Mouse (Mus musculus) forelimb bud, embryonic 11.5 days (tissue): ENCODE data around the gene Hba-a2.
A peak's percentile ranks its signal among the peaks of the same experiment; 100 is the strongest.
"Not testable (repeated sequence)": the region's sequence is repeated elsewhere in the genome, so short reads cannot be mapped to it uniquely, and the experiment has no call there.

Experiments
- DNase-seq: peaks from one replicate; pipeline ENCODE4 v3.0.0-alpha.2; 2012; ENCODE audit warnings: low read depth, low spot score

The Hba-a2 gene

DNA sequence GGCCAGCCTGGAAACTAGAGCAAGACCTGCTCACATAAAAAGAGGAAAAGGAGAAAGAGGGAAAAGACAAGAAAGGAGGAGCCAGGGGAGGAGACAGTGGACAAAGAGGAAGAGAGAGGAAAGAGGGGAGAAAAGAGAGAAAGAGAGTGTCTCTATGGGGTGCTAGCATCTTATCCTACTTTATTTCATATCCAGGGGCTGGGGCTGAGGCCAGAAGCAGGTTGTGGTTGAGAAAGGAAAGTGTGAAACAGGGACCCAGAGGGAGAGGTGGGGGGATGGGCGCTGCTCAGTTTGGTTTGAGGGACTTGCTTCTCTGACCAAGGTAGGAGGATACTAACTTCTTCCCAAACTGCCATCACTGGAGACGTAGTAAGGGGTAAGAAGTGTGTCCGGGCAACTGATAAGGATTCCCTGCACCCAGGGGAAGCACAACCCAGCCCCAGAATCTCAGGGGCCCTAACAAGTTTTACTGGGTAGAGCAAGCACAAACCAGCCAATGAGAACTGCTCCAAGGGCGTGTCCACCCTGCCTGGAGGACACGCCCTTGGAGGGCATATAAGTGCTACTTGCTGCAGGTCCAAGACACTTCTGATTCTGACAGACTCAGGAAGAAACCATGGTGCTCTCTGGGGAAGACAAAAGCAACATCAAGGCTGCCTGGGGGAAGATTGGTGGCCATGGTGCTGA, 13.1 kb upstream of the Hba-a2 start, which contains the start of gene Hba-a1:
TSS of gene Hba-a1 (plus strand) at position 421 of the 687 bp plus-strand sequence.
- DNase-seq: not testable (repeated sequence)

DNA sequence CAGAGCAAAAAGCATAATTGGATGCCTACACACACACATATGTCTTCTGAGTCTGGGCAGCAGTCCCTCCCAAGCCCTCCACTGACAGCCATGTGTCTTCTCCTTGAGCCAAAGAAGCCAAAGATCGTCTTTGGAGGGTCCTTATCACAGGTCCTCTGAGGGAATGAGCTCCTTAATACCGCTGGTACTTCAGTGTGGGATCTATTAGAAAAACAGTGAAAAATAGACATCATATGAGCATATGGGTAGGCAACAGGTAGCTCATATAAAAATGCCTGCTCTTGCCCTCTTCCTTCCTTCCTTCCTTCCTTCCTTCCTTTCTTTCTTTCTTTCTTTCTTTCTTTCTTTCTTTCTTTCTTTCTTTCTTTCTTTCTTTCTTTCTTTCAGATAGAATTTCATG, 11.7 kb upstream of the Hba-a2 start:
- not testable (repeated sequence) for DNase-seq

DNA sequence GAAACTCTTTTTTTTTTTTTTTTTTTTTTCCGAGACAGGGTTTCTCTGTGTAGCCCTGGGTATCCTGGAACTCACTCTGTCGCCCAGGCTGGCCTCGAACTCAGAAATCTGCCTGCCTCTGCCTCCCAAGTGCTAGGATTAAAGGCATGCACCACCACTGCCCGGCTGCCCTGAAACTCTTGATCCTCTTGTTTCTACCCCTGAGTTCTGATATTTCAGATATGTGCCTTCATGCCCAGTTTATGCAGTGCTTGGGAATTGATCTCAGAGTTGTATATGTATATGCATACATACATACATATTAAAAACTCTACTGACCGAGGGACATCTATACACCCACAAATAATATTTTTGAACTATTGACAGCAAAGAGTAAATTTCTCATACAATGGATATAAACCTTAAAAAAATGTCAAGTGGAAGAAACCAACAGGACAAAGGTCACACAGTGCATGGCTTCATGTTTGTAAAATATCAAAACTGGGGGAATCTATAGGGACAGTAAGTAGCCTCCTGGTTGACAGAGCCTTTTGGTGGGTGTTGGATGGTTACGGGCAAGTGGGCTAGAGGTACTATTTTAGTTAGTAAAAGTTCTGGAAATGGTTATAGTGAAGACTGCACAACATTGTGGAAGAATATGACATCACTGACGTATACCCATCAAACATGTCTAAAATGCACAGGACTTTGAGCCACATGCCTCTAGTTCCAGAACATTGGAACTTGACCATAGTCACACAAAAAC, 11.1 kb upstream of the Hba-a2 start:
- no peak for DNase-seq

DNA sequence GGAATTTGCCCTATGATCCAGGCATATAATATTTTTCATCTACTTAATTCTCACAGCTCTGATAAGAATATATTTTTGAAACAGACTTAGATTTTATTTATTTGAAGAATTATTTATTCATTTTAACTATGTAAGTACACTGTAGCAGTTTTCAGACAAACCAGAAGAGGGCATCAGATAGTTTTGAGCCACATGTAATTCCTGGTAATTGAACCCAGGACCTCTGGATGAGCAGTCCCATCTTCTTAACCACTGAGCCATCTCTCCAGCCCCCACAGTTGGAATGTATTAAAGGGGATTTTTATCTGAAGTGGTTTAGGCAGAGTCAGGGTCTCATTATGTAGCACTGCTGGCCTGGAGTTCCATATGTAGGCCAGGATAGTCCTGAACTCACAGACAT, 10.4 kb upstream of the Hba-a2 start:
- not testable (repeated sequence) for DNase-seq

DNA sequence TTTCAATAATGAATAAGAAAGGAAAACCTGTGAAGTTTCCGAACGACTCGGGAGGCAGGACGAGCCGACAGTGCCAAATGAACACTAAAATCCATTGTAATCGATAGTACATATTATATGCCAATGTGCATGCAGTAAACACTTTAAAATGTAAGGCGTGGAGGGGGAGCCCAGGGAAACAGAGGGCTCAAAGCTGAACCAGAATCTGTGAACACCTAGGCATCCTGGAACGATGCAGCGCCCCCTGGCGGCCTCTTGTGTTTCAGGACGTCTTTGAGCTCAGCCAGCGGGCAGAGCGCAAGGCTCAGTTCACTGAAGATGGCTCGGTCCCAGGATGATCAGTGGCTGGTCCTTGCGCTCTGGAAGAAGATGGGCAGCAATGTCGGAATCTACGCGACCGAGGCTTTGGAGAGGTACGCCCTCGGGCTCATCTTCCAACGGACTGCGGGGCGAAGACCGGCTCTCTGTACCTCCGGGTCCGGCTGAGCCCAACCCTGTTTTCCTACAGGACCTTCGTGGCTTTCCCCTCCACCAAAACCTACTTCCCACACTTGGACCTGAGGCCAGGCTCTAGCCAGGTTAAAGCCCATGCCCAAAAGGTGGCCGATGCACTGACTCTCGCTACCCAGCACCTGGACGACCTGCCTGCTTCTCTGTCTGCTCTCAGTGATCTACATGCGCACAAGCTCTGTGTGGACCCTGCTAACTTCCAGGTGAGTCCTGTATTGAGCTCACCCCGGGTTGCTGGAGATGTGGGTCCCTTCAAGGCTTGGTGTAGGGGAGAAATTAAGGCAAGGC, 9.4 kb upstream of the Hba-a2 start, which contains the start of gene Hbq1b:
TSS of gene Hbq1b (plus strand) at position 271 of the 798 bp plus-strand sequence.
- peak; percentile 66 for DNase-seq

DNA sequence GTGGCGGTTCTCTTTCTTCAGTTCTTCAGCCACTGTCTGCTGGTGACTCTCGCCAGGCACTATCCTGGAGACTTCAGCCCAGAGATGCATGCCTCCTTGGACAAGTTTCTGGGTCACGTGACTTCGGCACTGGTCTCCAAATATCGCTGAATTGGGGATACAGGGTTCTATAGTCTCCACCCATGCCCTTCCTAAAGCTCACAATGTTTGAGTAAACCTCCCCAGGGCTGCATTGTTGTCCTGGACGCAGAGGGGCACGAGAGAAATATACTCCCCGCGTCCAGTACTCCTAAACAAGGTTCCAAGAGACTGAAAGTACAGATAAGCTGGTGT, 8.8 kb upstream of the Hba-a2 start:
- DNase-seq: no peak

DNA sequence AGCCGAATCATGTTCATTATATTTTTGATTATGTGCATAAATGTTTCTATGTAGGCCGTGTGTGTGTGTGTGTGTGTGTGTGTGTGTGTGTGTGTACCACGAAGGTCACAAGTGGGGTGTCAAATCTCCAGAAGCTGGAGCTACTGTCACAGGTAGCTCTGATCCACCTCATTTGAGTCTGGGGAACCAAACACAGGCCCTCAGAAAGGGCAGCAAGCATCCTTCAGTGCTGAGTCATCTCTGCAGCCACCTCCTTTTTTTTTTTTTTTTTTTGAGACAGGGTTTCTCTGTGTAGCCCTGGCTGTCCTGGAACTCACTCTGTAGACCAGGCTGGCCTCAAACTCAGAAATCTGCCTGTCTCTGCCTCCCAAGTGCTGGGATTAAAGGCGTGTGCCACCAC, 3.5 kb upstream of the Hba-a2 start:
- DNase-seq: not testable (repeated sequence)

DNA sequence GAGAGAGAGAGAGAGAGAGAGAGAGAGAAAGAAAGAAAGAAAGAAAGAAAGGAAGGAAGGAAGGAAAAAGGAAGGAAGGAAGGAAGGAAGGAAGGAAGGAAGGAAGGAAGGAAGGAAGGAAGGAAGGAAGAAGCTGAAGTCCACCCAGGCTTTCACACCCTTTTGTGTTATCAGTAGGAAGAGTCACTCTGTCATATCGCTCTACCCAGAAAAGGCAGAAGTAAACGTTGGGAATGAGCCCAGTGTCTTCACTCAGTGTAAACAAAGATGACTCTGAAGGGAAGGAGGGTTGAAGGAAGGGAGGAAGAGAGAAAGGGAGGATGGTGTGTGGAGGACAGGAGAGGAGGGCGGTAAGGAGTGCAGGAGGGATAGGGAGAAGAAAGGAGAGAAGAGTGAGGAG, 2.8 kb upstream of the Hba-a2 start:
- not testable (repeated sequence) for DNase-seq

DNA sequence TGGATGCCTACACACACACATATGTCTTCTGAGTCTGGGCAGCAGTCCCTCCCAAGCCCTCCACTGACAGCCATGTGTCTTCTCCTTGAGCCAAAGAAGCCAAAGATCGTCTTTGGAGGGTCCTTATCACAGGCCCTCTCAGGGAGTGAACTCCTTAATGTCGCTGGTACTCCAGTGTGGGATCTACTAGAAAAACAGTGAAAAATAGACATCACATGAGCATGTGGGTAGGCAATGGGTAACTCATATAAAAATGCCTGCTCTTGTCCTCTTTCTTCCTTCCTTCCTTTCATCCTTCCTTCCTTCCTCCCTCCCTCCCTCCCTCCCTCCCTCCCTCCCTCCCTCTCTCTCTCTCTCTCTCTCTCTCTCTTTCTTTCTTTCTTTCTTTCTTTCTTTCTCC, 1.1 kb downstream of the Hba-a2 start:
- DNase-seq: not testable (repeated sequence)

DNA sequence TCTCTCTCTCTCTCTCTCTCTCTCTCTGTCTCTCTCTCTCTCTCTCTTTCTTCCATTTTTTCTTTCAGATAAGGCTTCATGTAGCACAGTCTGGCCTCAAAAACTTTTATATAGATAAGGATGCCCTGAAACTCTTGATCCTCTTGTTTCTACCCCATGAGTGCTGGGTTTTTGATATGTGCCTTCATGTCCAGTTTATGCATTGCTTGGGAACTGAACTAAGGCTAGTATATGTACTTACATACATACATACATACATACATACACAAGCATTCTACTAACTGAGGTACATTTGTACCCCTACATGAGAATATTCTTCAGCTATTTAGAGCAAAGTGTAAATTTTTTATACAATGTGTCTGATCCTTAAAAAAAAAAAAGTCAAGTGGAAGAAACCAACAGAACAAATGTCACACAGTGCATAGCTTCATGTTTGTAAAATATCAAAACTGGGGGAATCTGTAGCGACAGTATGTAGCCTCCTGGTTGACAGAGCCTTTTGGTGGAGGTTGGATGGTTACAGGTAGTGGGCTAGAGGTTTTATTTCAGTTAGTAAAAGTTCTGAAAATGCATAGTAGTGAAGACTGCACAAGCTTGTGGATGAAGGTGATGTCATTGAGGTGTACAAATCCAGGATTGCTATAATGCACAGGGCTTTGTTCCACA, 1.7 kb downstream of the Hba-a2 start:
- no peak for DNase-seq

DNA sequence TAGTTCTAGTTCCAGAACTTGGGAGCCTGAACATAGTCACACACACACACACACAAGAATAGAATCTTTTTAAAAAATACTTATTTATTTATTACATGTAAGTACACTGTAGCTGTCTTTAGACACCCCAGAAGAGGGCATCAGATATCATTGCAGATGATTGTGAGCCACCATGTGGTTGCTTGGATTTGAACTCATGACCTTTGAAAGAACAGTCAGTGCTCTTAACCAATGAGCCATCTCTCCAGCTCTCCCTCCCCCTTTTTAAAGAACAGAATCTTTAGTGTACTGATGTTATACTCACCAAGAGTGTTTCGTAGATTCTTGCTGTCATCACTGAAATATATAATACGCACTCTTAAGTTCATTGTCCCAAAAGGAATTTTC, 2.2 kb downstream of the Hba-a2 start:
- DNase-seq: no peak

DNA sequence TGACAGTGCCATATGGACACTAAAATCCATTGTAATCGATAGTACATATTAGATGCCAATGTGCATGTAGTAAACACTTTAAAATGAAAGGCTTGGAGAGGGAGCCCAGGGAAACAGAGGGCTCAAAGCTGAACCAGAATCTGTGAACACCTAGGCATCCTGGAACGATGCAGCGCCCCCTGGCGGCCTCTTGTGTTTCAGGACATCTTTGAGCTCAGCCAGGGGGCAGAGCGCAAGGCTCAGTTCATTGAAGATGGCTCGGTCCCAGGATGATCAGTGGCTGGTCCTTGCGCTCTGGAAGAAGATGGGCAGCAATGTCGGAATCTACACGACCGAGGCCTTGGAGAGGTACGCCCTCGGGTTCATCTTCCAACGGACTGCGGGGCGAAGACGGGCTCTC, 3.6 kb downstream of the Hba-a2 start, which contains the start of gene Hbq1a:
TSS of gene Hbq1a (plus strand) at position 205 of the 400 bp plus-strand sequence.
- DNase-seq: not testable (repeated sequence)

DNA sequence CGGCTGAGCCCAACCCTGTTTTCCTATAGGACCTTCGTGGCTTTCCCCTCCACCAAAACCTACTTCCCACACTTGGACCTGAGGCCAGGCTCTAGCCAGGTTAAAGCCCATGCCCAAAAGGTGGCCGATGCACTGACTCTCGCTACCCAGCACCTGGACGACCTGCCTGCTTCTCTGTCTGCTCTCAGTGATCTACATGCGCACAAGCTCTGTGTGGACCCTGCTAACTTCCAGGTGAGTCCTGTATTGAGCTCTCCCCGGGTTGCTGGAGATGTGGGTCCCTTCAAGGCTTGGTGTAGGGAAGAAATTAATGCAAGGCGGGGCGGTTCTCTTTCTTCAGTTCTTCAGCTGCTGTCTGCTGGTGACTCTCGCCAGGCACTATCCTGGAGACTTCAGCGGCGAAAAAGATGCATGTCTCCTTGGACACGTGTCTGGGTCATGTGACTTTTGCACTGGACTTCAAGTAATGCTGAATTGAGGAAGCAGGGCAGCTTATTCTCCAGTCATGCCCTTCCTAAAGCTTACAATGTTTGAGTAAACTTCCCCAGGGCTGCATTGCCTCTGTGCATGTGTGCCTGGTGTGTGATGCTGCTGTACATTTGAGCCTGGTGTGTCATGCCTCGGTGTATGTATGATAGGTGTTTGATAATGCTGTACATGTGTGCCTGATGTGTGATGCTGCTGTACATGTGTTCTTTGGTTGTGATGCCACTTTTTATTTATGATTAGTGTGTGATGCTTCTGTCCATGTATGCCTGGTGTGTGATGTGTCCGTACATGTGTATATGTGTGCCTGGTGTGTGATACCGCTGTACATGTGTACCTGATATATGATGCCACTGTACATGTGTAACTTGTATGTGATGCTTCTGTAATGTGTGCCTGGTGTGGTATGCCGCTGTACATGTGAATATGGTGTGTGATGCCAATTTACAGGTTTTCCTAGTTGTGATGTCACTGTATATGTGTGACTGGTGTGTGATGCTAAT, 4.3 kb downstream of the Hba-a2 start:
- DNase-seq: no peak

DNA sequence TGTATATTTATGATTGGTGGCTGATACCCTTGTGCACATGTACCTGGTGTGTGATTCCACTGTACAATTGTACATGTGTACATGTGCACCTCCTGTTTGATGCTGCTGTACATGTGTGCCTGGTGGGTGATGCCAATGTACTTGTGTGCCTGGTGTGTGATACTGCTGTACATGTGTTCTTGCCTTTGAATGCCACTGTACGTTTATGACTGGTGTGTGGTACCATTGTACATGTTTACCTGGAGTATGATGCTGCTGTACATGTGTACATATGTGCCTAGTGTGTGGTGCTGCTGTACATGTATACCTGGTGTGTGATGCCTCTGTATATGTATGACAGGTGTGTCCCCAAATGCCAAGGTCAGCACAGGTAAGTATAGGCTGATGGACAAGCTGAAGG, 5.2 kb downstream of the Hba-a2 start:
- no peak for DNase-seq

DNA sequence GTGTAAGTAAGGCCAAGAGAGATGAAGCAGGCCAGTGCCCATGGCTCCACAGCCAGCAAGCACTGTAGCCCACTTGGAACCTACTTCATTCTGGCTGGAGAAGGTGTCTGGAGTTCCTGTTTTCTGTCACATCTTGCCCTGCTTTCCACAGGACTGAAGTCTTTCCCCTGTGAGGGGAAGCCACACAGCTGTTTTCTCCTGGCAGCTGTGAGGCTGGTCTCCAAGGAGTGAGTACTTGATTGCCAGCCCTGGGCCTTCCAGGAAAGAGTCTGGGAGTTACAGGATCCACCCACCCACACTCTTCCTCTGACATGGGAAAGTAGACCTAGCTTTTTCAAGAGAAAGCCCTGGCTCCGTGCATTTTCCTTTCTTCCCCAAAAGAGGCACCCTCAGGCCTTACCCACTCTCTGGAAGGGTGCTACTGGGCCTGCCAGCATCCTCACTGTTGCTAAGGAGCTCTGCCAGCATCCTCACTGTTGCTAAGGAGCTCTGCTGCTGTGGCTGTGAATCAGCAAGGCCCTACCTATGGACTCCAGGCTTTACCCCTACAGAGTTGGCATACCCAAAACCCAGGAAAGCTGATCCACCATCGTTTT, 6.6 kb downstream of the Hba-a2 start:
- no peak for DNase-seq

DNA sequence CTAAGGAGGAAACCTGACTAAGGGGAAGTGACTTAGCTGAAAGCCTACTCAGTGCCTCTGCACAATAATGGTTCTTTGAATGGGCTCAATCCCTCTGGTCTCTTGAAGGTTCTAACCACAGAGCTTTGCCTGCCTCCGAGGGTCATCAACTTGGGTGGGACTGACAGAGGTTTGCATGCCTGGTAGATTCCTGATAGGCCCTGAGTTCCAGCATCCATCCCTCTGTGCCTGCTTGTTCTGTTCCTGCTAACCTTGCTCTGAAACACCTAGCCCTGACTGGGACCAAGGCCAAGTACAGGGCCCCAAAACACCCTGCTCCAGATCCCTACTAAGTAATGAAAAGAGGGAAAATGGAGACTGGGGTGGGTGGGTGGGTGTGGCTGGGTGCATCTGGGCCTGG, 7.2 kb downstream of the Hba-a2 start:
- no peak for DNase-seq

DNA sequence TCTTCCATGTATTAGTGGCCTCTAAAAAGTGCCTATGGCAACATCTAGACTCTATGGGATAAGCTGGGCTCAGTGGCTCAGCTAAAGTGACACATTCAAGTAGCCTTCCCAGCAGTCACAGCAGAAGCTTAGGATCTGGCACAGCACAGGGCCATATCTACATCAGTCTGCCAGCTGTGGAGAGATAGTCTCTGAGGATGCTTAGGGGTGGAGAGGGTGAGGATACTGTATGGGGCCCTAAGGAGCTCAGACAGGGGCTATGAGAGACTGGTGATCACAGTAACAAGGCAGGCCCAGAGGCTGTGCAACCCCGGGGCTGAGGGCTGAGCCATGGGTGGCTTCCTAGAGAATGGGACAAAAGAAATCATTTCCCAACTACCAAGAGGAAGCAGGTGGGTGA, 10.7 kb downstream of the Hba-a2 start:
- DNase-seq: no peak

DNA sequence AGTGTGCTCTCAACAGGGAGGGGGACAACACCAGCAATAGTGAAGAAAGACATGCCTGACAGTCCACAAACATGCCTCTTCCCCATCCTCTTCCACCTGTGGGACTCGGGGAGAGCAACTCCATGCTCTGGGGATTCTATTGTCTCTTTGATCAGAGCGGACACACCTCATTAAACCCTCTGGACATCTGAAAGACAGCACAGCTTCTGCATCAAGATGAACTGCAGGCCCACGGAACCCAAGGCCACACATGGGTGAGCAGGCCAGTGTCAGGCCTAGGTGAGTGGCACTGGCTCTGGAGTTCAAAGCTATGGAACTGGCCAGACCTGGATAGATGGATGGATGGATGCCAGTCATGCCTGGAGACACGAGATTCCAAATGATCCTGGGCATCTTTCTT, 13.2 kb downstream of the Hba-a2 start:
- no peak for DNase-seq

DNA sequence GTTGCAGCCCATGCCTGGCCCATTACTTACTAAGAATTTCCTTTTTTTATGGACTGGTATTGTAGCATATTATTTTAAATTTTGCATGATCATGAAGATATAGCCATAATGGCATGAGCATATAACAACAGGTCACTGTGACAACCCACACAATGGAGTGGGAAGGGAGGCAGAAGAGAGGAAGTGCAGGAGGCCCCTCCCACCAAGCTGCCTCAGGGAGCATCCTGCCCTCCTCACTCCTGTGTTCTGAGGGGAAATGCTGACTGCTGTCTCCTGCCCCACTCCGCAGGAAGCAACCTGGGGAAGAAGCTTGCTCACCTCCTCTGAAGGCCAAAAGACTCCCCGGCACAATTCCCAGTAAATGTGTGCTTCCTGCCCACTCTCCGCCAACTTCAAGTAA, 13.6 kb downstream of the Hba-a2 start:
- no peak for DNase-seq

DNA sequence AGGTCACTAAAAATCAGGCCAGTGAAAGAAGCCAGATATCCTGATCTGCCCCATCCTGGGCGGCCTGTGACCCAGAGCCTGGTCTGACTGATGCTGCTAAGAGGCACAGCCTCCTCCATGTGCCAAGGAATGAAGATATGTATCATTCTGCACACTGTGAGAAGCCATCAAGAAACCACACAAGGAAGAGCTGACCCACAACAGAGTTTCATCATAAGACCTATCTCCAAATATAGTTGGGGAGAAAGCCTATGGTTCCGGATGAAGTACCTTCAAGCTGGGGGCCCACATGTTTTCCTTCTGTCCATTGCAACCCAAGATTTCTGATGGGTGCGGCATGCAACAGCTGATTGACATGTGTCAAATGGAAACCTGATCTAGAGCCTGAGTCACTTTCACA, 19.7 kb downstream of the Hba-a2 start:
- no peak for DNase-seq
